Mouse (Mus musculus) liver, postnatal 0 days (tissue): Measurements from ENCODE around the gene Atp1a2.

Experiments used
- CTCF ChIP-seq: sonication (generic); IDR thresholded peaks from 2 replicates; pipeline ENCODE4 v1.5.1; 2016; ENCODE audit warnings: antibody characterized with exemption, low read depth
- EP300 ChIP-seq: IDR thresholded peaks from 2 replicates; pipeline ENCODE4 v1.6.1; 2016; ENCODE audit warnings: antibody characterized with exemption, low read depth, mild to moderate bottlenecking

DNA sequence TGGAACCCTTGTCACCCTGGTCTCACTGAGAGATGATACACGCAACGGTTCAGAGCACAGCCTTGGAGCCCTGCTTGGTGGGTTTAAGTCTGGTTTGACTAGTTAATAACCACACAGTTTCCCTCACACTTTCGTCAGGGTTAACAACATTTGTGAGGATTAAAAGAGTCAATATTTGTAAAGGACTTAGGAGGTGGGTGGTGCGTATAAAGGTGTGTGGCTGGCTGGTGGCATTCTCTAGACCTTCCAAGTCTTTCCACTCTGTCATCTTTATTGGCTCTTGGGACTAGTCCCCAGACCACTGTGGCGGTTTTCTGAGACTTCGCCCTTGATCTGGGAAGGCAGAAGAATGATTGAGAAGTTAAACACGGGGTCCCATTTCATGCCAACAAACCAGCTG lies 47.0 kb upstream of the Atp1a2 start:
- TF ChIP-seq CTCF (no peak), EP300 (no peak)
